Mouse (Mus musculus) heart, postnatal 10 days (tissue): ENCODE results near the gene Ucp2. TPM values are rescaled to one million over a fixed set of nuclear protein-coding genes. Genes with fewer than 3 reads are reported as not detected.

Experiments
- DNase-seq, 2 experiments: peaks; one replicate each; pipeline ENCODE4 v3.0.0; 2021
- intact Hi-C: fragments of 180-260 bp; cut with DNase I; formaldehyde crosslinking; loops from one replicate; pipeline ENCODE4 v1.15.1; 2025
- total RNA-seq, 2 experiments: library from RNA; stranded (reverse); gene quantifications; 2 replicates each; pipeline ENCODE4 v1.2.3; 2021

Ucp2 gene
- total RNA-seq, result 100 to 1,000 TPM; 835 to 891 TPM

- DNase-seq, result peak; percentile 89 to 91
- intact Hi-C loops, result loop anchor here (1.0 kb wide), 1 partner anchor 64 kb away; no protein-coding TSS in a partner anchor
These were observed at the start of gene Ucp2 for GRCm38 (mm10) chr7:100493117-100493483. TSS of gene Ucp2 (plus strand) at chr7:100493337.

- DNase-seq, result no peak
- intact Hi-C loops, result no loop called here
These were observed 49.4 kb upstream of the Ucp2 start for GRCm38 (mm10) chr7:100443728-100444127.

DNA sequence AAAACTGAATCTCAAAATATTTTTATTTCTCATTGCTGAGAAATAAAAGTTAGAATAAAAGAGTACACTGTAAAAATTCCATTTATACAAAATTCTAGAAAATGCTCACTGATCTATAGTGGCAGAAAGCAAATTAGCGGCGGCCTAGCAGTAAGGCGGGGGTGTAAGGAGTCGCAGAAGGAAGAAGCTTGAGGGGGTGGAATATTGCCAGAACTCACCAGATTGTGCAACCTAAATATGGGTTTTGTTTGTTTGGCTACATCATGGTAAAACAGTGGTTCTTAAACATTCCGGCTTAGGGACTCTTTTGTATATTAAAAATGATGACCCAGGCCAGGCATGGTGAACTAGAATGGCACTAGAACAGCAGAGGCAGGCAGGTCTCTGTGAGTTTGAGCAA is 46.9 kb upstream of the Ucp2 start:
- no peak for DNase-seq
- intact Hi-C loops, result no loop called here

DNA sequence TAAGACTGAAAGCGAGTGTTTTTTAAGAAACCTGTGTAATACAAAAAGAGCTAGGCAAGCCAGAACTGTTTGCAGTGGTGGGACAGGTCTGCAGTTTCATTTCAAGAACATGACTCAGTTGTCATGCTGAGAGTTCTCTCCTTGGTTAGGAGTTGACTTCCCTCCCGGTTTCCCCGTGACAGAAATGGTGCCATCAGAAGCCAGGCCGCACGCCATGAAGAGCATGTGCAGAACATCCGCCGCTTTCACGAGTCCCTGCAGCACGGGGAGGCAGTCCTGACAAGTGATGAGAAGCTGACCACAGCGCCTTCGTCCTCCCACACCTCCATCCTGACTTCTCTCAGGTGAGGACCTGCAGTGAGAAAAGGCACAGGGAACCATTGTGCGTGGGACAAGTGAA is 44.6 kb upstream of the Ucp2 start:
- intact Hi-C loops, result no loop called here
- no peak for DNase-seq

DNA sequence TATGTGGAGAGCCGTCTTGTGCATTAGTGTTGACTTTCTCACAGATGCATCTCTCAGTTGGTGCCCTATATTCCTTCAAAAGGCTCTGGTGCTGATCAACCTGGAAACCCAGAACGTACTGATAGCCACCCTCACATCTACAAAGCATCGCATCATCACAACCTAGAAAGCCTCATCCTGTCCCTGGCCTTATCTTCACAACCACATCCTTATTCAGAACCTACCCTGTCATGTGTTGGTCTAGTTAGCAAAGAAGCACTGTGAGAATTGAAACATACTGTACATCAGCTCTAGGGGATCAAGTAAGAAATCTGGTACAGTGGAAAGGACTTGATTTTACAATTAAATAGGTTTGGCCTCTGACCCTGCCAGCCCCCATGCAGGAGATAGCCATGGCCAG is 44.2 kb upstream of the Ucp2 start:
- intact Hi-C loops, result no loop called here
- no peak for DNase-seq

GRCm38 (mm10) chr7:100458153-100458552 is 35.0 kb upstream of the Ucp2 start:
- DNase-seq, result peak in 1 of 2 experiments; percentile 41
- intact Hi-C loops, result no loop called here

GRCm38 (mm10) chr7:100459862-100460261 is 33.3 kb upstream of the Ucp2 start:
- intact Hi-C loops, result no loop called here
- DNase-seq, result peak; percentile 56 to 66

- DNase-seq, result peak; percentile 80 to 82
- intact Hi-C loops, result no loop called here
These were observed 31.5 kb upstream of the Ucp2 start for GRCm38 (mm10) chr7:100461621-100462151.

DNA sequence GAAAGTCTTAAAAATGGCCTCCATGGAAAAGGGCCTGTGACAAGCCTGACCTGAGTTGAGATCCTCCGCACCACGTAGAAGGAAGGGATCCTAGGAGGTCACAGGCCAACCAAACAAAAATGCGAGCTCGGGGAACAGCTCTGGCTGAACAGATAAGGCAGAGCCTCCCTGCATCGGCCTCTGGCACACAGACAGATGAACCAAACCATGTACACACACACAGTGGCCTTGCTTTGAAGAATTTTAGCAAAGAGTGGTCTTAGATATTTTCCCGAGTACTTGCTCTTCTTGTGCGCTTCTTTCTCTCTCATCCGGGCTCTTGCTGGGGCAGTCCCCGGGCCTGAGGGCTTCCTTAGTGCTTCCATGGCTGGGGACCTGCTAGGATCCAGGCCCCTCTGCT is 29.9 kb upstream of the Ucp2 start:
- intact Hi-C loops, result no loop called here

DNA sequence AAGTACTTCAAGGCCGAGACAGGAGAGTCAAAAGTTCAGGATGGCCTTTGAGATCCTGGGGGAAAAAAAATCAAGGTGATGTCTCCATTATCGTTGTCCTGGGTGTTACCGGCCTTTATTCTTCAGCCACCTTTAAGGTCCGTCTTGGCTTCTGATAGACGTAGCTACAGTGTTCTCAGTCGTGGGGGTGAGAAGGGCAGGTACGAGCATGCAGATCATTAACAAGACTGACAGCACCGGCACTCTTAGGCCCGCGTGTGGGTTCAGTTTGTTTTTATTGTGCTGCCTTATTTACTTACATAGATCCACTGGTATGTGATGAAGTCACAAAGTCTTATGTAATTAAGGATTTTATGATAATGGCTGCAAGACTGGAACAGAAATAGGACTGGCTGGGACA is 29.4 kb upstream of the Ucp2 start:
- intact Hi-C loops, result loop anchor here (2.0 kb wide), 1 partner anchor 31 kb away; no protein-coding TSS in a partner anchor

More for the DNA sequence above, 29.9 kb upstream of the Ucp2 start:
- no peak for DNase-seq

GRCm38 (mm10) chr7:100464248-100464647 is 28.9 kb upstream of the Ucp2 start:
- no peak for DNase-seq
- intact Hi-C loops, result loop anchor here (2.0 kb wide), 1 partner anchor 31 kb away; no protein-coding TSS in a partner anchor

More for the DNA sequence above, 29.4 kb upstream of the Ucp2 start:
- peak in 1 of 2 experiments; percentile 4 for DNase-seq

DNA sequence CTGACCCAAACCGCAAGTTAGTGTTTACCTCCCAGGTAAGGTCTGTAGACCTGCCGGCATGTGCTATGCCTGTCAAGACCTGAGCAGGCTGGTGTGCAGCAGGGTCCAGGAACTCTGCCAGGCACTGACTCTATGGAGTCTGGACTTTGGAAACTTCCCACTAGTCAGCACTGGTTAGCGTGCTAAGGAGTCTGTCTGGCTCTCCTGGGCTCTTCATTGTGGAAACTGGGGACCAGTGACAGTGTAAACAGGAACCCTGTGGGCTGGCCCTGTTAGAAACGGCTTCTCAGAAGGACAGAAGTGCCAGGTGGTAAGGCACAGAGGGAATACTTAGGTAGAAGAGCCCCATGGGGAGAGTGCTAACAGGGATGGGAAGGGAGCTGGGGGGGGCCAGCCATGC is 27.9 kb upstream of the Ucp2 start:
- intact Hi-C loops, result loop anchor here (2.0 kb wide), 1 partner anchor 30 kb away; no protein-coding TSS in a partner anchor
- peak in 1 of 2 experiments; percentile 52 for DNase-seq

- peak; percentile 95 for DNase-seq
- intact Hi-C loops, result loop anchor here (2.0 kb wide), 1 partner anchor 29 kb away; no protein-coding TSS in a partner anchor
These were observed 27.4 kb upstream of the Ucp2 start for GRCm38 (mm10) chr7:100465656-100466309.

- peak in 1 of 2 experiments; percentile 14 for DNase-seq
- intact Hi-C loops, result no loop called here
These were observed 26.2 kb upstream of the Ucp2 start for GRCm38 (mm10) chr7:100466781-100467510.

DNA sequence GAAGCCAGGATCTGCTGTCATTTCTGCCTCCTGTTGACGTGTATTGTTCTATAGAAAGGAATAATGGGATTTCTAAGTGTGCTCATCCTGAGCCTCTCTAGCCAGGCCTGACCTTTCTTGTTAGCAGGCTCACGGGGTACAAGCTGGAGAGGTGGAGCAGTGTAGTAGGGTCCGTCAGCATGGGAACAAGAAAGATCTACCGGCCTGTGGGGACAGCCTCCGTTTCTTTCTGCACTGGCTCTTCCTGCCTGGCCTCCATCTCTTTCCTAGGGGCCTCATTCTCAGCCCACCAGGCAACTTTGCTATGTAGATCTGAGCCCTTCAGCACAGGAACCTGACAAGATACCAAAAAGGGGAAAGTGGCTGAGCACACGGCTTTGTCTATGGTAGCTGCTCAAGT is 24.4 kb upstream of the Ucp2 start:
- intact Hi-C loops, result no loop called here
- DNase-seq, result no peak

- DNase-seq, result no peak
- intact Hi-C loops, result no loop called here
These were observed 23.6 kb upstream of the Ucp2 start for GRCm38 (mm10) chr7:100469502-100469901.

- intact Hi-C loops, result no loop called here
- DNase-seq, result no peak
These were observed 22.2 kb upstream of the Ucp2 start for GRCm38 (mm10) chr7:100470796-100471406.

DNA sequence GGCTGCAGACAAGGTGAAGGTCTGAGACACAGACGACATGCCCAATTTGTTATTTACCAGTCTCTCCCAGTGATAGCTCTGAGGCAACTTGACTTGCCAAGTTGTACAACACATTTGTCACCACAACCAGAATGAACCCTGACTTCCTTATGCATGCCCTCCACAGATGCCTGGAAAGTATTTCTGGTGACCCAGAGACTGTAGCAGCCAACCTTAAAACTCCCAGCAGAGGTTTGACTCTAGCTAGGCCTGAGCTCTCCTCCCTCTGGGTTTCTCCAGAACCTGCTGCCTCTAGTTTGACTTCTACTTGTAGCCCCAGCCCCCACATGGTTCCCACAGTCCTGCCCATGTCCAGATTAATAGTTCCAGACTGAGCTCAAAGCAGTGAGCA is 21.7 kb upstream of the Ucp2 start:
- DNase-seq, result peak in 1 of 2 experiments; percentile 5
- intact Hi-C loops, result no loop called here

DNA sequence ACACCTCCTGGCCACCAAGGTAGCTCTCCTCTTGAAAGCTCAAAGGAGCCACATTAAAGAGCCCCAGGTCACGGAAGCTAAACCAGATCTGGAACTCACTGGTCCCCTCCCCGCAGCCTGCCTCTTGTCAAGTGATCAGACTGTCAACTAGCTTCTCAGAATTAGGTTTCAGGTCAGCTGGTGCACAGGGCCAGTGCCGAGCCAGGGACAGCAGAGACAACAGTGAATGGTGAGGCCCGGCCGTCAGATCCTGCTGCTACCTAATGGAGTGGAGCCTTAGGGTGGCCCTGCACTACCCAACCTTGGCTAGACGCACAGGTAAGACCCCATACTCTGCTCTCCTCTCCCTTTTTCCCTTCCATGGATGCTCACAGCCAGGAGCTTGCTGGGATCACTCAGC is 20.4 kb upstream of the Ucp2 start, which contains the start of gene Ucp3:
Gene Ucp3, plus strand, starts transcription at position 214 of the 400 bp plus-strand sequence.
- intact Hi-C loops, result no loop called here
- peak; percentile 63 to 72 for DNase-seq

DNA sequence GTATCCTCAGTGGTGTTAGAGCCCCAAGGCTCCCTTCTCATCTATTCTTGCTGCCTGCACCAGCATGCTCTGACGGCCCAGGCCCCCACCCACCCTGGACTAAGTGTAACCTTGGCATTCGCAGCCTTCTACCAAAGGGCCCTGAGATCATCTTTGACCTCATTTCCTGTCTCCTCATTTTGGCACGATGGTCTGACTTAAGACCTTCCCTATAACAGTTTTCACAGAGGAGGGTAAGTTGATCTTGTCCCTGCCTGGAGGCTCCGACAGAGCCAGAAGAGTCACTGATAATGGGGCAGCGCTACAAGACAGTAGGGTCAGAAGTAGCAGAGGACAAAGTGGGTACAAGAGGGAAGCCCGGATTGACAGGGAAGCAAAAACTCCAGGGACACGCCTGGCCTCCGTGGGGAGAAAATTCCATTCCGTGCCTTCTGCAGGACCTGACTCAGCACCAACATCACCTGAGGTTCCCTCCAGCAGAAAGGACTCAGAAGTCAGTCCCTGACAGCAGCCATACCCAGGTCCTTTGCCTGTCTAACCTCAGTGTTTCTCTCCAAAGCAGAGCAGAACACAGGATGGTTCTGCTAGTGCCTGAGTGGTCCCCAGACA is 19.2 kb upstream of the Ucp2 start:
- intact Hi-C loops, result no loop called here
- no peak for DNase-seq

GRCm38 (mm10) chr7:100474680-100475079 is 18.5 kb upstream of the Ucp2 start:
- intact Hi-C loops, result no loop called here
- DNase-seq, result peak; percentile 82 to 83
